Mouse (Mus musculus) erythroblast, embryonic 14.5 days (primary cell): Measurements from ENCODE around the gene Gtpbp6.

ENCODE experiments used
- GATA1 ChIP-seq: IDR thresholded peaks from 2 replicates; pipeline ENCODE4 v1.6.1; 2012; ENCODE audit warnings: low read length, inconsistent platforms, mixed read lengths
- TAL1 ChIP-seq: IDR thresholded peaks from 3 replicates; pipeline ENCODE4 v1.6.1; 2012; ENCODE audit warnings: low read length, inconsistent platforms, mixed read lengths

GRCm38 (mm10) chr5:110142309-110142708 is 34.3 kb upstream of the Gtpbp6 start:
- TF ChIP-seq GATA1 = no peak
- TF ChIP-seq TAL1 = no peak
